Mouse (Mus musculus) effector memory CD4-positive, alpha-beta T cell, adult 7 months (primary cell): ENCODE measurements around the gene Keap1. TPM values are rescaled to one million over a fixed set of nuclear protein-coding genes. Genes with fewer than 3 reads are reported as not detected.

Experiments
- polyA plus RNA-seq: library from polyadenylated mRNA; unstranded; fragments of 100-300 nt; shearing (Covaris generic); gene quantifications from one replicate; pipeline ENCODE4 v1.2.1, GENCODE M21; 2017

Gene Keap1
- 22.5 TPM for polyA plus RNA-seq

DNA sequence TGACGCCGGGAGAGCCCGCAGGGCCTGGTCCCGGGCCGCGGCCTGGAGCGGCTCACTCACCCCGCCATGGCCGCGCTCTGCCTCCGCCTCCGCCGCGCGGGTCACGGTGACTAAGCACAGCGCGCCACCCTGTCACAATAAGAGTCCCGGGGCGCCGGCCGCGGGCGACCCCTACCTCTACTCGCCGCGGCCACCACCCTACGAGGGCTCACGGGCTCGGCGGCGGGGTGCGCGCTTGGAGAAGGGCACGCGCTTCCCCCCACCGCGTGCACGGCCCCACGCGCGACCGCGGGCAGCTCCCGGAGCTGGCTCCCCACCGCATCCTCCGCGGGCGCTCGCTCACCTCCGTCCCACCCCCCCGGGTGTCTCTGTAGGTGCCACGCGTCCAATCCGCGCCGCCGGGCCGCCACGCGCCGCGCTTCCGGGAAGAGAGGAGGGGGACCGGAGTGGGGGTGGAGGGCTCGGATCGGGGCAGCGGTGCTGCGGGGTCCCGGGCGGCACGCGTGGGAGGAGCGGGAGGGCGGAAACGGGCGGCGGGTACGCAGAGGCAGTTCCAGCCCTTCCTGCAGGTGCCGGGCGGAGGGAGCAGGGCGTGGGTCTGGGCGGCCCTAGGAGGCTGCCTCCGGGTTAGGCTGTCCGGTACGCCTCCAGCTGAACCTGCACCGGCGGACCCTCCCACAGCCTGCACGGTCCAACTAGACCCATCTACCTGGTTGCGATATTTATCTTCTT lies at the start of gene Keap1:
TSS of gene Keap1 (minus strand) at position 629 of the 732 bp plus-strand sequence.

DNA sequence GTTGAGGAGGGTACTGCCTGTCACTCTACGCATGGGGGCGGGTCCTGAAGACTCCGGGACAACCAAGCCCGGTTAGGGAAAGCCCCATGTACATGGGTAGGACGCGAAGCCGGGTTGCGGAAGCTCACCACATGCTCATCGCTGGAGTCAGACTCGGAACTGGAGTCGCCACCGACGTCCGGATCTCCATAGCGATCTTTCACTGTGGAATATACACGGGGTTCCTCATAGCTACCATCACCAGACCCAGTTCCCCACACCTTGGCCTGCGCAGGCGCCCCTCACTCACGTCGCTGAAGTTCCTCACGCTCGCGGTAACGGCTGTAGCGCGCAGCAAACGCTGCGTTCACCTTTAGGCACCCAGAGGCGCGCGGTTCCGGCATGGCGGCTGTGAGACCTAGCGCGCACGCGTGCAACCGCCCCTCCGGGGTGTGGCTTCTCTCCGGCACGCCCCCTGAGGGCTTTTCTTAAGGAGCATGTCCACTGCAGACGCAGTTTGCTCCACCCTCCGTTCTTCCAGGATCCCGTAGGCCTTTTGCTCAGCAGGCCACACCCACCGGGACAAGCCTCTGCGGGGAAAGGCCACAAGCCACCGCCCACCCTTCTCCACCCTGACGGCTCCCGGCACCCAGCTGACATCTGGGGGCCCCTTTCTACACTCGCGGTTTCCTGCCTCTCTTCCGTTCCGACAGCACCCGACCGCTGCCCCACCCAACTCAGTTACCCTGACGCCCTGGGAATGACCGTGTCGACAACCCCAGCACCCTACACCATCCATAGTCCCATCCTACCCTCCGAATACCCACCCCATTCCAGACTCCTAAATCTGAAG lies 48.6 kb upstream of the Keap1 start, which contains the start of gene Kri1:
TSS of gene Kri1 (minus strand) at position 399 of the 832 bp plus-strand sequence.

DNA sequence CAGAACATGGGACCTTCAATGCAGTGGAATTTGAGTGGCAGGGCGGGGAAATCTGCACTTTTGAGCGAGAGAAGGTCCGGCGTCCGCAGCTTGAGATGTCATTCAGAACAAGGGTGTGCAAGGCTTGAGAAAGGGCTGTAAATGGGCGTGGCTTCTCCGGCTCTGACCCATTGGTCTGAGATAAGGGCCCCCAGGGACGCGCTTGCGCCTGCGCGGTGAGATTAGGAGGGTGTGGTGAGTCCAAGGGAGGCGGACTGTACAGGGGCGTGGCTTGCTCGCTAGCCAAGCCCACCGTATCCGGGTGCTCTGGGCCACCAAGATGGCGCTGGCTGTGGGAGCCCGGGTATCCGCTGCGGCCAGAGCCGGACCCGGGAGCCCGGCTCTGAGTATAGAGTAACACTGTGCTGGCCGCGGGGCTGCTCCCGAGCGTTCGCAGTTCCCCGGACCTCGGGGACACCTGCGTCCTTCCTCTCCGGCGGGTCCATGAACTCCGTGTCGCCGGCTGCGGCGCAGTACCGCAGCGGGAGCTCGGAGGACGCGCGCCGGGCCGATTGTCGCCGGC lies 25.9 kb upstream of the Keap1 start, which contains the start of gene Atg4d:
TSS of gene Atg4d (plus strand) at position 294 of the 562 bp plus-strand sequence.

DNA sequence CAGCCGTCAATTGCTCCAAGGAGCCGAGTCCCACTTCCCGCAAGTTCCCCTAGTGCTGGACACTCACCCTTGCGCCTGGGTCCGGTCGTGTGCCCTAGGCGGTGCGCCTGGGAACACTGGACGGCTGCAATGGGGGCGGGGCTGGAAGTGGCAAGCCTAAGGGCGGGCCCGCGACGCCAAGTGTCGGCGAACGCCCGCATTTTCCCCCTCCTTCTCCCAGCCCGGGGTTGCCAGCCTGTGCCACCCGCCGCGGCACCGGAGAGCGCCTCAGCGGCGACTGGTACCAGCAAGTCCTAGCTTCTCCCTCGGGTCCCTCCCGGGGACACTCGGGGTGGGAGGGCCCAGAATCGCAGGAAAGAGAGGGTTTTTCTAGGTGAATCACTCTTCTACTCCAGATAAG lies 9.2 kb upstream of the Keap1 start, which contains the start of gene S1pr5:
TSS of gene S1pr5 (minus strand) at position 118 of the 400 bp plus-strand sequence.

Other genes with a start within 250 kb of the Keap1 start
- gene Mrpl4, start 236.6 kb downstream of the Keap1 start, polyA plus RNA-seq = 101 TPM
- gene Icam1, start 223.4 kb downstream of the Keap1 start, polyA plus RNA-seq = 268 TPM
- 1.4 TPM for gene Icam4, start 210.0 kb downstream of the Keap1 start, polyA plus RNA-seq
- gene Icam5, start 207.3 kb downstream of the Keap1 start, polyA plus RNA-seq = not detected
- gene Zglp1, start 172.3 kb downstream of the Keap1 start, polyA plus RNA-seq = 0.73 TPM
- gene Gm49373, start 166.3 kb downstream of the Keap1 start, polyA plus RNA-seq = not detected
- gene Fdx1l, start 165.7 kb downstream of the Keap1 start, polyA plus RNA-seq = 47.1 TPM
- 6.2 TPM for gene Gm38431, start 147.4 kb downstream of the Keap1 start, polyA plus RNA-seq
- 53.3 TPM for gene Raver1, start 147.4 kb downstream of the Keap1 start, polyA plus RNA-seq
- 65.3 TPM for gene Tyk2, start 108.1 kb downstream of the Keap1 start, polyA plus RNA-seq
- 320 TPM for gene Cdc37, start 89.4 kb downstream of the Keap1 start, polyA plus RNA-seq
- 3.4 TPM for gene Pde4a, start 73.6 kb downstream of the Keap1 start, polyA plus RNA-seq
- 2.5 TPM for gene S1pr5, start 9.1 kb upstream of the Keap1 start, polyA plus RNA-seq
- 83.2 TPM for gene Atg4d, start 25.9 kb upstream of the Keap1 start, polyA plus RNA-seq
- 30.7 TPM for gene Kri1, start 48.6 kb upstream of the Keap1 start, polyA plus RNA-seq
- 70.0 TPM for gene Cdkn2d, start 52.0 kb upstream of the Keap1 start, polyA plus RNA-seq
- 2.1 TPM for gene Ap1m2, start 73.0 kb upstream of the Keap1 start, polyA plus RNA-seq
- 261 TPM for gene Slc44a2, start 81.3 kb upstream of the Keap1 start, polyA plus RNA-seq
- 51.0 TPM for gene Ilf3, start 128.5 kb upstream of the Keap1 start, polyA plus RNA-seq
- 54.3 TPM for gene Qtrt1, start 172.5 kb upstream of the Keap1 start, polyA plus RNA-seq
- 261 TPM for gene Dnm2, start 185.5 kb upstream of the Keap1 start, polyA plus RNA-seq